Mouse (Mus musculus) megakaryocyte, embryonic 14.5 days (primary cell): ENCODE data around the gene Bub1b.

Experiments
- FLI1 ChIP-seq: IDR thresholded peaks from 2 replicates; pipeline ENCODE4 v1.6.1; 2012; ENCODE audit warnings: low read length, inconsistent platforms, mixed read lengths
- GATA1 ChIP-seq: IDR thresholded peaks from 3 replicates; pipeline ENCODE4 v1.6.1; 2012; ENCODE audit warnings: mixed read lengths, low read length, inconsistent platforms, borderline replicate concordance

- TF ChIP-seq GATA1 = no peak
- no peak for TF ChIP-seq FLI1
Observed at GRCm38 (mm10) chr2:118629276-118629675, 31.3 kb downstream of the Bub1b start.
